Mouse (Mus musculus) monocyte, adult 2 months (primary cell): ENCODE results near the gene Slc2a4.

Experiments
- DNase-seq, 2 experiments: peaks; one replicate each; pipeline ENCODE4 v3.0.0; 2022; ENCODE audit warnings: low spot score in 2 of 2, low read depth in 1 of 2

The Slc2a4 gene

GRCm38 (mm10) chr11:69904311-69904710, 43.7 kb downstream of the Slc2a4 start:
- no peak for DNase-seq

GRCm38 (mm10) chr11:69902972-69903371, 45.0 kb downstream of the Slc2a4 start:
- DNase-seq = no peak

GRCm38 (mm10) chr11:69901993-69902392, 46.0 kb downstream of the Slc2a4 start:
- DNase-seq = no peak

- DNase-seq = peak; percentile 78 to 86
Observed at GRCm38 (mm10) chr11:69901406-69901846, 46.6 kb downstream of the Slc2a4 start.

DNA sequence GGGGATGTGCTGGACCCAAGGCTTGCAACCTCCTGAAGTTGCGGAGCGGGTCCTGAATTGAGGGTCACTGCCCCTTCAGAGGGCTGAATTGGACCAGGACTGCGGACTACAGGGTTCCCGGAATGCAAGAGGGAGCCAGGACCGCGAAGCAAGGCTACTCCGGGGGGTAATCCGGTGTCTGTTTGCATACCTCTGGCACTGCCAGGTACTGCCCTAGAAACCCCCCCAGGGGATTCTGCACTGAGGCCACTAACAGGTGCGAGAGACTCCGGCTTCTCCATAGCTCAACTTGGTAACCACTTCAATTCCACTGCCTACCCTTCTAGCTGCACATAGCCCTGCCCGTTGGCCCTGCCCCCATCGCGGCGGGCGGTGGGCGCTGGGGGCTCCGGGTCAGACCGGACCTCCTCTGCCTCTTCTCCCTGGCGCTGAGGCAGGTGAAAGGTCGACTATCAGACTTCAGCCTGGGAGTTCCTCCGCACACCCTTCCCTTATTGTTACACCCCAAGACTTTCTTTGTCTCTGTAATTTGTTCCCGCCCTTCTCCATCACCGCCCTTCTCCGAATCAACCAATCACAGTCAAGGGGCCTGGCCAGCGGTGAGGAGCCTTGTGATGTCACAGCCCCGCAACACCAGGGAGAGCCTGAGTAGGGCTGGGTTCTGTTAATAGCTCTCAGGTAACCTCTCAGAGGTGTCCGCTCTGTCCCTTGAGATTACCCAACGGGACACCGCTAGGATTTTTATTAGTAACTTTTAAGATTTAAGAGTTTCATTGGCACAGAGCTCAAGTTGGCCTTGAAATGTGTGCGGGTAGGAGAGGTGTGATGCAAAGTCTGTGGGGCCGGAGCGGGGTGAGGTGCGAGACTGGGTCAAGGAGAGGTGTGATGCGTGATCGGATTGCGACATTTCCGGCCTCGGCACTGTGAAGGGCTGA, 47.2 kb downstream of the Slc2a4 start, which contains the start of the genes 2810408A11Rik and Neurl4:
2810408A11Rik (minus strand) TSS at position 517 of the 935 bp plus-strand sequence.
Neurl4 (plus strand) TSS at position 602 of the 935 bp plus-strand sequence.
- peak; percentile 68 to 82 for DNase-seq

- DNase-seq = no peak
Observed at GRCm38 (mm10) chr11:69899870-69900269, 48.1 kb downstream of the Slc2a4 start.

DNA sequence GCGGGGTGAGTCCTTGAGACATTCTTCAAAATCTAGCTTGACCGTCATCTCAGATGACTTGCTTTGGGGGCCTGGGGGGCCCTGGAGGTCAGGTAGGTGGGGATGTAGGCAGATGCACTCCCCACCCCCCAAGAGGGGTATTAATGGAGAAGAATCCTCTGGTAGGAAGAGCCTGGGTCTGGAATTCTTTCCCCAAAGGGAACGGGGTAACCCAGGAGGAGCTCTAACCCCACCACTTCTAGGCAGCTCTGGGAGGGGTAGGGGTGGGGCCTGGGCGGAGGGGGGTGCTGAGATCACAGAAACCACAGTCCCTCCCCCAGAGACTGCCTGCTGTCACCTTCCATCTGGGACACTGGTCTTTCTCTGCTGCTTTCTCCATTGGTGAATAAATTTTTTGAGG, 52.7 kb downstream of the Slc2a4 start, which contains the start of gene Acap1:
Acap1 (minus strand) TSS at position 249 of the 400 bp plus-strand sequence.
- DNase-seq = no peak

DNA sequence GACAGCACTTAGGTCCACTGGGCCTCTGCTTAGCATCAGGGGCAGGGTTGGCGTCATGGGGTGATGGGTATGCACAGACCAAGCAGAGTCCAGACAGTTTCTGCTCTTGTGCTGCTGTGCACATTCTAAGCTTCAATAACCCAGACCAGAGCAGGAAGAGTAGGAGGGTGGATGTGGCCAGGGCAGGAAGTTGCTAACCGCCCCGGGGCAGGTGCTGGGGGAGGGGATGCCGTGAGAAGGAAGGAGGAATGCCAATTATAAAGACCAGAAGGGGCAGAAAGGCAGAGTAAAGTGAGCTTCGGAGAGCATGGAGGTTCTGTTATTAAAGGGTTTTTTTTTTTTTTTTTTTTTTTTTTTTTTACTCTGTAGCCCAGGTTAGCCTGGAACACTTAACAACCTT, 53.3 kb downstream of the Slc2a4 start:
- no peak for DNase-seq
